Mouse (Mus musculus): ENCODE measurements around the gene Cln3. TPM values are rescaled to one million over a fixed set of nuclear protein-coding genes. Genes with fewer than 3 reads are reported as not detected.

Cln3 gene
- 37.1 and 38.9 TPM in 2 replicates for polyA plus RNA-seq (2015; fragmentation: Nextera tagmentation; extraction: Ambion mirVana)

DNA sequence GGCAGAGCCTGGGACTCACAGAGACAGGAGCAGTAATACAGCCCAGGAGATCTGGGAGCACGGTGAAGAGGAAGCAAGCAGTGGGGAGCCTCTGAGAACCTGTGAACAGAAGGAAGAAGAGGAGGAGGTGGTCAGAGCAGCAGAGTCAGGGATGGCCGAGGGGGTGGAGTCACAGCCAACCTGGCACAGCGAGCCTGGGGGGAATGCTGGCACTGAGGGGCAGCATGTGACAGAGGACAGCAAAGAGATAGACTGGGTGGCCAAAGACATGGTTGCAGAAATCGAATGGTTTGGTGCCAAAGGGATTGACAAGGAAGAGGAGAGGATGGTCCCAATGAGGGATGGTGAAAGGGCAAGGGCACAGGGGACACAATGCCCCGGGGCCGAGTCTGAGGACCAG, at the start of gene Cln3:
Gene Cln3 (minus strand): TSS at position 101 of the 400 bp plus-strand sequence.
- Histone ChIP-seq H3K4me3 (ENCODE audit: low read length) (no peak within 1 kb of the TSS), H3K9ac (ENCODE audit: low read depth, low read length) (no peak within 1 kb of the TSS), H3K4me1 (ENCODE audit: control insufficient read depth, insufficient read depth, low read depth, low read length) (peaks cover 10% of the 10 kb centered on the region), H3K36me3 (ENCODE audit: control insufficient read depth, insufficient read depth, low read length) (no peaks in the 10 kb centered on the region), H3K9me3 (ENCODE audit: control insufficient read depth, low read length) (no peaks in the 10 kb centered on the region), H3K27ac (ENCODE audit: low read depth, low read length) (no peak within 1 kb of the TSS), H3K4me2 (ENCODE audit: low read length) (no peak within 1 kb of the TSS), H3K27me3 (replicated peaks; ENCODE audit: control insufficient read depth, insufficient read depth, low read length) (no peaks in the 10 kb centered on the region)
- ATAC-seq, result no peak
- 78% methylated on average over 6 of the region's 6 CpGs for WGBS

DNA sequence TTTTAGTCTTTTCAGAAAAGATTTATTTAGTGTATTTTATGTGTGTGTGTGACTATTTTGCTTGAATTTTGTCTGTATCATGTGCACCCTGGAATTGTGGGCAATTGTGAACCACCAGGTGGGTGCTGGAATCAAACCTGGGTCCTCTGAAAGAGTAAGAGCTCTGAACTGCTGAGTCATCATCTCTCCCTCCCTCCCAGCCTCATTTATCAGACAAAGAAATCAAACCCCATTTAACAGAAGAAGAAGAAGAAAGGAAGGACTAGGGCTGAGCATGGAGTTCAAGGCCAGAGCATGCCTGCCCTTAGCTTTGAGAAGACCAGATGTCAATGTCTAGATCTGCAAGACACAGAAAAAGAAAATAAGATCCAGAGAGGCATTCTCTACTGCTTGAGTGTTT, 49.8 kb upstream of the Cln3 start:
- H3K4me3 ChIP-seq (ENCODE audit: low read length), result no peak overlapping the region
- no peak overlapping the region for H3K4me2 ChIP-seq (ENCODE audit: low read length)
- H3K9me3 ChIP-seq (ENCODE audit: control insufficient read depth, low read length), result no peaks in the 10 kb centered on the region
- no peak for ATAC-seq
- no peaks in the 10 kb centered on the region for H3K4me1 ChIP-seq (ENCODE audit: control insufficient read depth, insufficient read depth, low read depth, low read length)
- no peak overlapping the region for H3K9ac ChIP-seq (ENCODE audit: low read depth, low read length)
- H3K27me3 ChIP-seq (replicated peaks; ENCODE audit: control insufficient read depth, insufficient read depth, low read length), result no peaks in the 10 kb centered on the region
- H3K27ac ChIP-seq (ENCODE audit: low read depth, low read length), result no peak overlapping the region
- no peaks in the 10 kb centered on the region for H3K36me3 ChIP-seq (ENCODE audit: control insufficient read depth, insufficient read depth, low read length)

DNA sequence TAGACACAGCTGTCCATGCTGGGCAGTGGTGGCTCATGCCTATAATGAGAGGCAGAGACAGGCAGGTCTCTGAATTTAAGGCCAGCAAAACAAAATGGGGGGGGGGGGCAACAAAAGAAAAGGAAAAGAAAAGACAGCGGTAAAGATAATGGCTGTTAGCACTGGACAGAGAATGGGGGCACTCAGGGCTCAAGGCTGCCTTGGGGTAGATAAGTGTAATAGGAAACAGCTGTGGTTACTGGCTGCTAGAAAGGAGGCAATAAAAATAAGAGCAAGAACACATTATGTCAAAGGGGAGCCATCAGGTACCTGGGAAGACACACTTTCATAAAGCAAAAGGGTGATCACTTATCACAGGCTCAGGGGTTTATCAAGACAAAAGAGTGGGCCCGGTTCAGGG, 46.9 kb upstream of the Cln3 start:
- no peaks in the 10 kb centered on the region for H3K36me3 ChIP-seq (ENCODE audit: control insufficient read depth, insufficient read depth, low read length)
- no peaks in the 10 kb centered on the region for H3K9me3 ChIP-seq (ENCODE audit: control insufficient read depth, low read length)
- no peaks in the 10 kb centered on the region for H3K4me1 ChIP-seq (ENCODE audit: control insufficient read depth, insufficient read depth, low read depth, low read length)
- H3K27me3 ChIP-seq (replicated peaks; ENCODE audit: control insufficient read depth, insufficient read depth, low read length), result no peaks in the 10 kb centered on the region
- 86% methylated on average over 2 of the region's 2 CpGs for WGBS
- no peak overlapping the region for H3K4me2 ChIP-seq (ENCODE audit: low read length)
- no peak for ATAC-seq
- H3K9ac ChIP-seq (ENCODE audit: low read depth, low read length), result no peak overlapping the region
- H3K27ac ChIP-seq (ENCODE audit: low read depth, low read length), result no peak overlapping the region
- H3K4me3 ChIP-seq (ENCODE audit: low read length), result no peak overlapping the region

GRCm38 (mm10) chr7:126630824-126631518, 45.4 kb upstream of the Cln3 start, which contains the start of gene Nupr1:
Gene Nupr1 (minus strand): TSS chr7:126630861.
- H3K9me3 ChIP-seq (ENCODE audit: control insufficient read depth, low read length), result no peaks in the 10 kb centered on the region

GRCm38 (mm10) chr7:126629915-126630314, 44.3 kb upstream of the Cln3 start:
- Histone ChIP-seq H3K9ac (ENCODE audit: low read depth, low read length) (no peak overlapping the region), H3K4me3 (ENCODE audit: low read length) (no peak overlapping the region), H3K27me3 (replicated peaks; ENCODE audit: control insufficient read depth, insufficient read depth, low read length) (no peaks in the 10 kb centered on the region), H3K4me2 (ENCODE audit: low read length) (no peak overlapping the region), H3K27ac (ENCODE audit: low read depth, low read length) (no peak overlapping the region), H3K36me3 (ENCODE audit: control insufficient read depth, insufficient read depth, low read length) (no peaks in the 10 kb centered on the region), H3K9me3 (ENCODE audit: control insufficient read depth, low read length) (no peaks in the 10 kb centered on the region), H3K4me1 (ENCODE audit: control insufficient read depth, insufficient read depth, low read depth, low read length) (no peaks in the 10 kb centered on the region)
- ATAC-seq, result no peak
- 26% methylated on average over 3 of the region's 3 CpGs for WGBS

More at GRCm38 (mm10) chr7:126630824-126631518, 45.4 kb upstream of the Cln3 start, which contains the start of gene Nupr1:
- Histone ChIP-seq H3K27ac (ENCODE audit: low read depth, low read length) (no peak within 1 kb of the TSS), H3K9ac (ENCODE audit: low read depth, low read length) (no peak within 1 kb of the TSS), H3K4me1 (ENCODE audit: control insufficient read depth, insufficient read depth, low read depth, low read length) (no peaks in the 10 kb centered on the region), H3K4me3 (ENCODE audit: low read length) (no peak within 1 kb of the TSS), H3K36me3 (ENCODE audit: control insufficient read depth, insufficient read depth, low read length) (no peaks in the 10 kb centered on the region), H3K27me3 (replicated peaks; ENCODE audit: control insufficient read depth, insufficient read depth, low read length) (no peaks in the 10 kb centered on the region), H3K4me2 (ENCODE audit: low read length) (no peak within 1 kb of the TSS)
- WGBS, result 93% methylated on average over 4 of the region's 4 CpGs
- ATAC-seq, result no peak

- H3K4me1 ChIP-seq (ENCODE audit: control insufficient read depth, insufficient read depth, low read depth, low read length), result no peaks in the 10 kb centered on the region
- no peaks in the 10 kb centered on the region for H3K36me3 ChIP-seq (ENCODE audit: control insufficient read depth, insufficient read depth, low read length)
- H3K4me3 ChIP-seq (ENCODE audit: low read length), result no peak overlapping the region
- no peaks in the 10 kb centered on the region for H3K9me3 ChIP-seq (ENCODE audit: control insufficient read depth, low read length)
- H3K27me3 ChIP-seq (replicated peaks; ENCODE audit: control insufficient read depth, insufficient read depth, low read length), result no peaks in the 10 kb centered on the region
- H3K27ac ChIP-seq (ENCODE audit: low read depth, low read length), result no peak overlapping the region
- WGBS, result 68% methylated on average over 6 of the region's 6 CpGs
- ATAC-seq, result no peak
- no peak overlapping the region for H3K9ac ChIP-seq (ENCODE audit: low read depth, low read length)
- H3K4me2 ChIP-seq (ENCODE audit: low read length), result no peak overlapping the region
Measured at GRCm38 (mm10) chr7:126628111-126628510, 42.5 kb upstream of the Cln3 start.

DNA sequence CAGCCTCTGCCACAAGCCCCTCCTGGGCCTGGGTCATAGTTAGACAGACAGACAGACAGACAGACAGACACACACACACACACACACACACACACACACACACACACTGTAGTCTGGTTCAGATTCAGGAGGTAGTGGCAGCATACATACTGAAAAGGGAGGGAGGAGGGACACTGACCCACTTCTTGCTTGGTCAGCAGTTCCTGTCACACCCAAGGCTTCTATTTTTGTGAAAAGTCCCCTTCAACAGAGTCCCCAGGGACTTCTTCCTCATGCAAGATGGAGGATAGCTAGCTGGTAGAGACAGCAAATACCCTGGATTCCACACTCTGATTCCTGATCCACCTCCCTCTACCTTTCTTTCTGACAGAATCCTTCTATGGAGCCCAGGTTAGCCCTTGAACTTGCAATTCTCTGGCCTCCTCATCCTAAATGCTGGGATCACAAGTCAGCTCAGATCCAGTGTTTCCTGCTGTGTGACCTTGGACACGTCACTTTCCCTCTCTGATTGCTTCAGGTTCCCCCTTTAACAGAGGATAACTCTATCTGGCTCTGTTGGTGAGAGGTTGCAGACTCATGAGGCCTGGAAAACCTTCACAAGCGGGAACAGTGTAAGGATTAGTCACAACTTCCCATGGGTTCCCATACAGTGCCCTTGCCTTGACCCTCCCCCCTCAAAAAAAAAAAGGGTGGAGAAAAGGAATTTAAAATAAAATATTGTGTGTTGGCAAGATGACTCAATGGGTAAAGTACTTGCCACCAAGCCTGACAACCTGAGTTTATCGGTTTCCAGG, 40.4 kb upstream of the Cln3 start:
- Histone ChIP-seq H3K4me3 (ENCODE audit: low read length) (no peak overlapping the region), H3K27ac (ENCODE audit: low read depth, low read length) (no peak overlapping the region), H3K36me3 (ENCODE audit: control insufficient read depth, insufficient read depth, low read length) (no peaks in the 10 kb centered on the region), H3K4me1 (ENCODE audit: control insufficient read depth, insufficient read depth, low read depth, low read length) (no peaks in the 10 kb centered on the region), H3K4me2 (ENCODE audit: low read length) (no peak overlapping the region), H3K9ac (ENCODE audit: low read depth, low read length) (no peak overlapping the region), H3K27me3 (replicated peaks; ENCODE audit: control insufficient read depth, insufficient read depth, low read length) (no peaks in the 10 kb centered on the region), H3K9me3 (ENCODE audit: control insufficient read depth, low read length) (no peaks in the 10 kb centered on the region)
- no peak for ATAC-seq
- 83% methylated on average over 3 of the region's 3 CpGs for WGBS

- no peaks in the 10 kb centered on the region for H3K4me1 ChIP-seq (ENCODE audit: control insufficient read depth, insufficient read depth, low read depth, low read length)
- WGBS, result 47% methylated on average over 6 of the region's 6 CpGs
- H3K27me3 ChIP-seq (replicated peaks; ENCODE audit: control insufficient read depth, insufficient read depth, low read length), result no peaks in the 10 kb centered on the region
- H3K27ac ChIP-seq (ENCODE audit: low read depth, low read length), result no peak overlapping the region
- H3K9me3 ChIP-seq (ENCODE audit: control insufficient read depth, low read length), result no peaks in the 10 kb centered on the region
- H3K36me3 ChIP-seq (ENCODE audit: control insufficient read depth, insufficient read depth, low read length), result no peaks in the 10 kb centered on the region
- no peak overlapping the region for H3K4me3 ChIP-seq (ENCODE audit: low read length)
- no peak overlapping the region for H3K9ac ChIP-seq (ENCODE audit: low read depth, low read length)
- no peak overlapping the region for H3K4me2 ChIP-seq (ENCODE audit: low read length)
- ATAC-seq, result peak; percentile 27; the same call in 1 of the 2 replicates
Measured at GRCm38 (mm10) chr7:126625369-126625768, 39.8 kb upstream of the Cln3 start.

- Histone ChIP-seq H3K4me1 (ENCODE audit: control insufficient read depth, insufficient read depth, low read depth, low read length) (no peaks in the 10 kb centered on the region), H3K4me2 (ENCODE audit: low read length) (no peak overlapping the region; the same call in 1 of the 2 replicates), H3K9ac (ENCODE audit: low read depth, low read length) (no peak overlapping the region), H3K9me3 (ENCODE audit: control insufficient read depth, low read length) (no peaks in the 10 kb centered on the region), H3K27me3 (replicated peaks; ENCODE audit: control insufficient read depth, insufficient read depth, low read length) (no peaks in the 10 kb centered on the region), H3K36me3 (ENCODE audit: control insufficient read depth, insufficient read depth, low read length) (no peaks in the 10 kb centered on the region), H3K27ac (ENCODE audit: low read depth, low read length) (no peak overlapping the region), H3K4me3 (ENCODE audit: low read length) (no peak overlapping the region)
- no peak for ATAC-seq
- 75% methylated on average over 16 of the region's 16 CpGs for WGBS
Measured at GRCm38 (mm10) chr7:126624774-126625173, 39.2 kb upstream of the Cln3 start.

All from hindbrain, embryonic 16.5 days (tissue).